Mouse (Mus musculus): ENCODE results near the gene Ttc30b.

GRCm38 (mm10) chr2:75953320-75953719, 14.9 kb upstream of the Ttc30b start:
- no peak for TF ChIP-seq POLR2A (IDR thresholded peaks at IDR 0.05; ENCODE audit: low read depth, low read length)
- TF ChIP-seq CTCF (IDR thresholded peaks at IDR 0.05; ENCODE audit: extremely low read depth, insufficient read depth, insufficient read length, insufficient replicate concordance): no peak

Data from spleen, adult 2 months (tissue).